ENCODE assay signal across 10 mouse cellular contexts in the genomic region with DNA sequence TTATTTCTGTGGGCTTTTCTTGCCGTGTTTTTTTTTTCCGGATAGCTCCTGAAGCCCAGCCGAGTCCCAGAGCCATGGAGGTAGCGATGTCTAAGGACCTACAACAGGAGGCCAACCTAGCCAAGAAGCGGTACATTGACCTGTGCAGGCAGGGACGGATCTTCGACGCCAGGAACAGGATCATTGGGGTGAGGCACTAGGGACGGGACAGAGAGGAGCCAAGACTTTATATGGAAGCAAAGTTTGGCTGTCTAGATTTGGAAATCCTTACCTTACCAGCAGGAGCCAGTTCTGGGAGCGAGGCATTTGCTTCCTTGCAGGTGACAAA. TPM values are rescaled to one million over a fixed set of nuclear protein-coding genes. Genes with fewer than 3 reads are reported as not detected.
A peak's percentile ranks its signal among the peaks of the same experiment; 100 is the strongest.
DNase-seq lines count a peak whose midpoint lies in the region; ATAC-seq and TF ChIP-seq lines count a peak whose summit lies in the region.
"Had no signal": no experiment of that assay in that cellular context is flagged by ENCODE, and none has a peak within 500 bp of the region (broad histone marks: within the 10 kb centered on the region; RNA-seq: fewer than 3 reads in every experiment).

No protein-coding gene starts in this region.

- no peaks in the 10 kb centered on the region for H3K36me3 ChIP-seq in neural tube, embryonic 11.5 days (ENCODE audit: control insufficient read depth, insufficient read depth, low read length)
- H3K36me3 ChIP-seq in liver, embryonic 12.5 days, result no peaks in the 10 kb centered on the region
- no peaks in the 10 kb centered on the region for H3K36me3 ChIP-seq in stomach, embryonic 16.5 days (ENCODE audit: control insufficient read depth, insufficient read depth, low read length)

- no peak overlapping the region for H3K27ac ChIP-seq in gastrocnemius, adult 2 months
- no peak overlapping the region for H3K27ac ChIP-seq in neural tube, embryonic 11.5 days (ENCODE audit: low read depth, low read length)
- H3K27ac ChIP-seq in liver, embryonic 12.5 days, result no peak overlapping the region
- H3K27ac ChIP-seq in stomach, embryonic 16.5 days (ENCODE audit: low read length), result no peak overlapping the region

- no peaks in the 10 kb centered on the region for H3K9me3 ChIP-seq in neural tube, embryonic 11.5 days (ENCODE audit: control insufficient read depth, low read length)
- H3K9me3 ChIP-seq in liver, embryonic 12.5 days (replicated peaks), result no peaks in the 10 kb centered on the region
- H3K9me3 ChIP-seq in stomach, embryonic 16.5 days (replicated peaks; ENCODE audit: control insufficient read depth, low read length), result no peaks in the 10 kb centered on the region

- no peaks in the 10 kb centered on the region for H3K27me3 ChIP-seq in neural tube, embryonic 11.5 days (ENCODE audit: control insufficient read depth, insufficient read depth, low read length)
- peaks cover 29% of the 10 kb centered on the region for H3K27me3 ChIP-seq in liver, embryonic 12.5 days (replicated peaks)
- no peaks in the 10 kb centered on the region for H3K27me3 ChIP-seq in stomach, embryonic 16.5 days (ENCODE audit: control insufficient read depth, insufficient read depth, low read length)

- no peak for TF ChIP-seq CTCF in gastrocnemius, adult 2 months (IDR thresholded peaks at IDR 0.05)

- no peak for DNase-seq in gastrocnemius, adult 2 months
- no peak for DNase-seq in gastrocnemius, adult 8-10 months (ENCODE audit: low spot score in 2 of 2)
- DNase-seq in neural tube, embryonic 11.5 days (ENCODE audit: low spot score), result no peak
- no peak for DNase-seq in neural tube, embryonic 10.5 days (ENCODE audit: extremely low spot score, low spot score)
- DNase-seq in cerebellum, postnatal 36 days, result no peak
- DNase-seq in adrenal gland, postnatal 25 days, result no peak
- DNase-seq: spleen, adult 18-20 months had no signal

- no peaks in the 10 kb centered on the region for H3K4me1 ChIP-seq in neural tube, embryonic 11.5 days (ENCODE audit: control insufficient read depth, insufficient read depth, low read length)
- no peaks in the 10 kb centered on the region for H3K4me1 ChIP-seq in liver, embryonic 12.5 days
- peaks cover 5% of the 10 kb centered on the region; the same call in 1 of the 2 replicates for H3K4me1 ChIP-seq in stomach, embryonic 16.5 days (ENCODE audit: control insufficient read depth, insufficient read depth, low read length)

- ATAC-seq in neural tube, embryonic 11.5 days (ENCODE audit: insufficient read depth, low FRiP score, low TSS enrichment), result no peak
- no peak for ATAC-seq in liver, embryonic 12.5 days
- ATAC-seq in stomach, embryonic 16.5 days (ENCODE audit: insufficient read depth, low FRiP score), result no peak

- intact Hi-C loops in gastrocnemius, adult 2 months (cut with DNase I), result no loop called here

- peak overlapping the region; percentile 57 for H3K4me3 ChIP-seq in gastrocnemius, adult 2 months
- peak overlapping the region; percentile 21; the same call in 1 of the 2 replicates for H3K4me3 ChIP-seq in neural tube, embryonic 11.5 days (ENCODE audit: low read depth, low read length)
- no peak overlapping the region; the same call in 1 of the 2 replicates for H3K4me3 ChIP-seq in liver, embryonic 12.5 days
- H3K4me3 ChIP-seq in stomach, embryonic 16.5 days (replicated peaks; ENCODE audit: low read length), result peak overlapping the region; percentile 33
- H3K4me3 ChIP-seq: megakaryocyte, embryonic 14.5 days had no signal

- peak overlapping the region; percentile 33; the same call in 1 of the 2 replicates for H3K9ac ChIP-seq in neural tube, embryonic 11.5 days (ENCODE audit: low read length)
- H3K9ac ChIP-seq in liver, embryonic 12.5 days, result no peak overlapping the region
- H3K9ac ChIP-seq in stomach, embryonic 16.5 days (ENCODE audit: low read length), result peak overlapping the region; percentile 47; the same call in 1 of the 2 replicates

- H3K4me2 ChIP-seq in neural tube, embryonic 11.5 days (ENCODE audit: low read depth), result peak overlapping the region; percentile 41
- peak overlapping the region; percentile 41 for H3K4me2 ChIP-seq in liver, embryonic 12.5 days
- H3K4me2 ChIP-seq in stomach, embryonic 16.5 days (ENCODE audit: low read depth, low read length), result peak overlapping the region; percentile 58

- 21% methylated on average over 10 of the region's 10 CpGs for WGBS in neural tube, embryonic 11.5 days
- 27% methylated on average over 10 of the region's 10 CpGs for WGBS in liver, embryonic 12.5 days (ENCODE audit: insufficient replicate concordance)
- WGBS in stomach, embryonic 16.5 days, result 20% methylated on average over 10 of the region's 10 CpGs

RNA-seq across cellular contexts. Expression of gene Ribc2, which starts 0.3 kb away (rescaled TPM):
- not detected for total RNA-seq in gastrocnemius, adult 2 months (2021)
- total RNA-seq in gastrocnemius, adult 8-10 months (2022), result not detected
- 0.62 and 0.78 TPM in 2 replicates for polyA plus RNA-seq in neural tube, embryonic 11.5 days (2014; fragmentation: Nextera tagmentation; extraction: Ambion mirVana)
- not detected in 2 replicates for polyA plus RNA-seq in liver, embryonic 12.5 days (2016; fragmentation: Nextera tagmentation; extraction: Ambion mirVana)
- polyA plus RNA-seq in stomach, embryonic 16.5 days (2015; fragmentation: Nextera tagmentation; extraction: Ambion mirVana), result 0.31 and 0.34 TPM in 2 replicates
- not detected in 2 replicates for total RNA-seq in adrenal gland, postnatal 25 days (2021)

RNA-seq across cellular contexts. Expression of gene Smc1b, which starts 0.4 kb away (rescaled TPM):
- total RNA-seq in gastrocnemius, adult 2 months (2021), result not detected
- total RNA-seq in gastrocnemius, adult 8-10 months (2022), result not detected
- 0.11 TPM in 1 of 2 replicates, not detected in the other for polyA plus RNA-seq in neural tube, embryonic 11.5 days (2014; fragmentation: Nextera tagmentation; extraction: Ambion mirVana)
- 0.18 and 0.31 TPM in 2 replicates for polyA plus RNA-seq in liver, embryonic 12.5 days (2016; fragmentation: Nextera tagmentation; extraction: Ambion mirVana)
- 0.12 and 0.17 TPM in 2 replicates for polyA plus RNA-seq in stomach, embryonic 16.5 days (2015; fragmentation: Nextera tagmentation; extraction: Ambion mirVana)
- not detected in 2 replicates for total RNA-seq in adrenal gland, postnatal 25 days (2021)
